Mouse (Mus musculus) midbrain, embryonic 16.5 days (tissue): ENCODE data around the gene Xpo5. TPM values are rescaled to one million over a fixed set of nuclear protein-coding genes. Genes with fewer than 3 reads are reported as not detected.

ENCODE experiments used
- ATAC-seq: fragments of 200-750 bp; cut with Nextera tagmentation; 2 replicates; pipeline ENCODE4 v1.8.0; 2017; ENCODE audit warnings: moderate TSS enrichment
- H3K27ac ChIP-seq: fragments of 300-500 bp; sonication (generic); 2 replicates; pipeline ENCODE4 v1.5.1; 2014; ENCODE audit warnings: mild to moderate bottlenecking, low read length, mixed read lengths
- H3K27me3 ChIP-seq: fragments of 300-500 bp; sonication (generic); 2 replicates; pipeline ENCODE4 v1.6.1; 2014; ENCODE audit warnings: low read depth, low read length, mixed read lengths; ENCODE audit not compliant: control insufficient read depth, insufficient read depth
- H3K36me3 ChIP-seq: fragments of 300-500 bp; sonication (generic); 2 replicates; pipeline ENCODE4 v1.6.1; 2014; ENCODE audit warnings: mild to moderate bottlenecking, low read length, moderate library complexity, mixed read lengths; ENCODE audit not compliant: control insufficient read depth, insufficient read depth
- H3K4me1 ChIP-seq: fragments of 300-500 bp; sonication (generic); 2 replicates; pipeline ENCODE4 v1.6.1; 2014; ENCODE audit warnings: mild to moderate bottlenecking, low read length, mixed read lengths; ENCODE audit not compliant: control insufficient read depth, insufficient read depth
- H3K4me2 ChIP-seq: fragments of 300-500 bp; sonication (generic); 2 replicates; pipeline ENCODE4 v1.6.1; 2014; ENCODE audit warnings: mild to moderate bottlenecking, low read length, mixed read lengths
- H3K4me3 ChIP-seq: fragments of 300-500 bp; sonication (generic); 2 replicates; pipeline ENCODE4 v1.5.1; 2014; ENCODE audit warnings: low read depth, mild to moderate bottlenecking, low read length, moderate library complexity, mixed read lengths
- H3K9ac ChIP-seq: fragments of 300-500 bp; sonication (generic); 2 replicates; pipeline ENCODE4 v1.6.1; 2014; ENCODE audit warnings: low read depth, low read length, mixed read lengths
- H3K9me3 ChIP-seq: fragments of 300-500 bp; sonication (generic); replicated peaks from 2 replicates; pipeline ENCODE4 v1.6.1; 2014; ENCODE audit warnings: mild to moderate bottlenecking, low read length, mixed read lengths; ENCODE audit not compliant: control insufficient read depth, poor library complexity, severe bottlenecking
- whole genome bisulfite sequencing: fragments of 180-500 bp; shearing (Covaris S2); extraction: QIAGEN DNeasy Blood & Tissue Kit; methylation state at CpG from one replicate; pipeline ENCODE4 v1.1.7; 2014; 5-methylcytosine and 5-hydroxymethylcytosine counted together
- polyA plus RNA-seq: library from polyadenylated mRNA; unstranded; fragments of >200 nt; fragmentation: Nextera tagmentation; extraction: Ambion mirVana; gene quantifications from 2 replicates; pipeline ENCODE4 v1.2.1, GENCODE M21; 2015

Xpo5 gene
- 36.0 and 37.4 TPM in 2 replicates for polyA plus RNA-seq

- H3K9ac ChIP-seq: peak within 1 kb of the TSS; percentile 83
- WGBS: under 1% methylated on average over 66 of the region's 66 CpGs
Observed at GRCm38 (mm10) chr17:46202421-46203071, at the start of gene Xpo5, which contains the start of gene Polh. Gene Xpo5 (plus strand): TSS chr17:46202782. Gene Polh (minus strand): TSS chr17:46202645.

GRCm38 (mm10) chr17:46152847-46153782 is 49.5 kb upstream of the Xpo5 start, which contains the start of gene Mad2l1bp:
Gene Mad2l1bp (minus strand): TSS chr17:46153553.
- H3K36me3 ChIP-seq: 0 out of 2 replicates have a peak, but pooled peaks cover under 1% of the 10 kb centered on the region
- WGBS: 5% methylated on average over 33 of the region's 33 CpGs
- H3K27ac ChIP-seq: peak within 1 kb of the TSS; percentile 6; the same call in 1 of the 2 replicates

More at GRCm38 (mm10) chr17:46202421-46203071, at the start of gene Xpo5, which contains the start of gene Polh:
- Histone ChIP-seq H3K27me3 (no peaks in the 10 kb centered on the region), H3K4me1 (peaks cover 25% of the 10 kb centered on the region), H3K4me2 (peak within 1 kb of the TSS; percentile 91), H3K36me3 (peaks cover 16% of the 10 kb centered on the region), H3K9me3 (no peaks in the 10 kb centered on the region), H3K4me3 (peak within 1 kb of the TSS; percentile 95), H3K27ac (peak within 1 kb of the TSS; percentile 81)
- peak; percentile 94 for ATAC-seq

GRCm38 (mm10) chr17:46154336-46154735 is 48.2 kb upstream of the Xpo5 start:
- Histone ChIP-seq H3K27ac (no peak overlapping the region), H3K4me1 (peaks cover 11% of the 10 kb centered on the region), H3K4me3 (no peak overlapping the region), H3K4me2 (no peak overlapping the region), H3K9ac (no peak overlapping the region), H3K9me3 (no peaks in the 10 kb centered on the region), H3K36me3 (no peaks in the 10 kb centered on the region), H3K27me3 (no peaks in the 10 kb centered on the region)
- no peak for ATAC-seq
- WGBS: 93% methylated on average over 3 of the region's 3 CpGs

More at GRCm38 (mm10) chr17:46152847-46153782, 49.5 kb upstream of the Xpo5 start, which contains the start of gene Mad2l1bp:
- peak; percentile 92 for ATAC-seq
- Histone ChIP-seq H3K4me3 (peak within 1 kb of the TSS; percentile 44), H3K27me3 (no peaks in the 10 kb centered on the region), H3K9ac (peak within 1 kb of the TSS; percentile 61), H3K4me1 (peaks cover 11% of the 10 kb centered on the region), H3K4me2 (peak within 1 kb of the TSS; percentile 91), H3K9me3 (no peaks in the 10 kb centered on the region)

GRCm38 (mm10) chr17:46156680-46157079 is 45.9 kb upstream of the Xpo5 start:
- H3K4me3 ChIP-seq: no peak overlapping the region
- H3K4me2 ChIP-seq: no peak overlapping the region
- H3K4me1 ChIP-seq: peaks cover 20% of the 10 kb centered on the region
- no peaks in the 10 kb centered on the region for H3K36me3 ChIP-seq
- ATAC-seq: no peak
- no peak overlapping the region for H3K9ac ChIP-seq
- H3K27ac ChIP-seq: no peak overlapping the region
- no peaks in the 10 kb centered on the region for H3K9me3 ChIP-seq
- H3K27me3 ChIP-seq: no peaks in the 10 kb centered on the region
- WGBS: 86% methylated on average over 5 of the region's 5 CpGs

- Histone ChIP-seq H3K27ac (no peak overlapping the region), H3K4me1 (peaks cover 24% of the 10 kb centered on the region), H3K36me3 (no peaks in the 10 kb centered on the region), H3K27me3 (no peaks in the 10 kb centered on the region), H3K9me3 (no peaks in the 10 kb centered on the region), H3K9ac (no peak overlapping the region), H3K4me3 (no peak overlapping the region), H3K4me2 (no peak overlapping the region)
- WGBS: 84% methylated on average over 8 of the region's 8 CpGs
- no peak for ATAC-seq
Observed at GRCm38 (mm10) chr17:46157131-46157530, 45.5 kb upstream of the Xpo5 start.

GRCm38 (mm10) chr17:46159236-46159635 is 43.3 kb upstream of the Xpo5 start:
- 78% methylated on average over 2 of the region's 2 CpGs for WGBS
- no peaks in the 10 kb centered on the region for H3K9me3 ChIP-seq
- no peak overlapping the region for H3K27ac ChIP-seq
- H3K4me1 ChIP-seq: peaks cover 26% of the 10 kb centered on the region
- no peak overlapping the region for H3K4me2 ChIP-seq
- no peak overlapping the region for H3K9ac ChIP-seq
- no peak overlapping the region for H3K4me3 ChIP-seq
- ATAC-seq: no peak
- no peaks in the 10 kb centered on the region for H3K27me3 ChIP-seq
- peaks cover under 1% of the 10 kb centered on the region; the same call in 1 of the 2 replicates for H3K36me3 ChIP-seq

- Histone ChIP-seq H3K27me3 (no peaks in the 10 kb centered on the region), H3K9ac (peak overlapping the region; percentile 68), H3K4me2 (peak overlapping the region; percentile 92), H3K27ac (peak overlapping the region; percentile 77), H3K9me3 (no peaks in the 10 kb centered on the region), H3K36me3 (peaks cover 6% of the 10 kb centered on the region), H3K4me1 (peaks cover 26% of the 10 kb centered on the region), H3K4me3 (peak overlapping the region; percentile 84)
- under 1% methylated on average over 16 of the region's 16 CpGs for WGBS
- peak; percentile 71 for ATAC-seq
Observed at GRCm38 (mm10) chr17:46160090-46160662, 42.4 kb upstream of the Xpo5 start.

GRCm38 (mm10) chr17:46160686-46161085 is 41.9 kb upstream of the Xpo5 start, which contains the start of gene Gtpbp2:
Gene Gtpbp2 (plus strand): TSS chr17:46161032.
- Histone ChIP-seq H3K4me3 (peak within 1 kb of the TSS; percentile 84), H3K27ac (peak within 1 kb of the TSS; percentile 77), H3K9me3 (no peaks in the 10 kb centered on the region), H3K9ac (peak within 1 kb of the TSS; percentile 83), H3K27me3 (no peaks in the 10 kb centered on the region), H3K4me1 (peaks cover 26% of the 10 kb centered on the region), H3K4me2 (peak within 1 kb of the TSS; percentile 92), H3K36me3 (peaks cover 11% of the 10 kb centered on the region)
- ATAC-seq: peak; percentile 96
- WGBS: under 1% methylated on average over 23 of the region's 23 CpGs
